Mouse (Mus musculus) myocyte (in vitro differentiated cells): Measurements from ENCODE around the gene Cdc5l. TPM values are rescaled to one million over a fixed set of nuclear protein-coding genes. Genes with fewer than 3 reads are reported as not detected.
A peak's percentile ranks its signal among the peaks of the same experiment; 100 is the strongest.

Source experiments
- H3K27me3 ChIP-seq: one replicate; pipeline ENCODE4 v1.6.1; 2011; ENCODE audit not compliant: control insufficient read depth, insufficient read depth, insufficient read length
- H3K36me3 ChIP-seq: one replicate; pipeline ENCODE4 v1.6.1; 2011; ENCODE audit not compliant: control insufficient read depth, insufficient read depth
- H3K4me2 ChIP-seq: one replicate; pipeline ENCODE4 v1.6.1; 2011; ENCODE audit warnings: low read depth, control low read depth
- H3K4me3 ChIP-seq: one replicate; pipeline ENCODE4 v1.5.1; 2011; ENCODE audit warnings: mild to moderate bottlenecking, control low read depth, moderate library complexity
- H3K79me2 ChIP-seq: one replicate; pipeline ENCODE4 v1.6.1; 2011; ENCODE audit not compliant: control insufficient read depth, insufficient read depth
- H3ac ChIP-seq: one replicate; pipeline ENCODE4 v1.6.1; 2011; ENCODE audit not compliant: control insufficient read depth, insufficient read length
- CEBPB ChIP-seq: IDR thresholded peaks from 2 replicates; pipeline ENCODE4 v1.6.1; 2011; ENCODE audit warnings: mild to moderate bottlenecking, moderate library complexity; ENCODE audit not compliant: poor library complexity, insufficient read depth, severe bottlenecking
- E2F4 ChIP-seq: IDR thresholded peaks from one replicate; pipeline ENCODE4 v1.6.1; 2011; ENCODE audit warnings: mild to moderate bottlenecking, control low read depth, moderate library complexity; ENCODE audit not compliant: insufficient read depth
- MAX ChIP-seq: IDR thresholded peaks from one replicate; pipeline ENCODE4 v1.6.1; 2011; ENCODE audit warnings: low read depth, mild to moderate bottlenecking, control low read depth
- MYOD1 ChIP-seq, 3 experiments: IDR thresholded peaks; one replicate each; pipeline ENCODE4 v1.6.1; 2011; ENCODE audit warnings: control low read depth in 2 of 3, low read depth in 2 of 3, mild to moderate bottlenecking in 2 of 3, moderate library complexity in 1 of 3; ENCODE audit not compliant: insufficient read length in 2 of 3, control insufficient read depth in 1 of 3
- MYOG ChIP-seq, 3 experiments: IDR thresholded peaks; one replicate each; pipeline ENCODE4 v1.6.1; 2011; ENCODE audit warnings: control low read depth in 2 of 3, low read depth in 2 of 3, mild to moderate bottlenecking in 2 of 3; ENCODE audit not compliant: insufficient read length in 2 of 3, control insufficient read depth in 1 of 3, insufficient read depth in 1 of 3
- POLR2A ChIP-seq: IDR thresholded peaks from one replicate; pipeline ENCODE4 v1.6.1; 2011; ENCODE audit warnings: low read depth, mild to moderate bottlenecking, control low read depth, moderate library complexity; ENCODE audit not compliant: insufficient read length
- POLR2AphosphoS2 ChIP-seq: IDR thresholded peaks from one replicate; pipeline ENCODE4 v1.6.1; 2011; ENCODE audit warnings: low read depth, control low read depth; ENCODE audit not compliant: insufficient read length
- REST ChIP-seq: IDR thresholded peaks from one replicate; pipeline ENCODE4 v1.6.1; 2011; ENCODE audit warnings: mild to moderate bottlenecking, control low read depth, moderate library complexity; ENCODE audit not compliant: insufficient read depth, insufficient read length
- SRF ChIP-seq: IDR thresholded peaks from one replicate; pipeline ENCODE4 v1.6.1; 2011; ENCODE audit warnings: low read depth; ENCODE audit not compliant: control insufficient read depth, insufficient read length
- TCF12 ChIP-seq: IDR thresholded peaks from one replicate; pipeline ENCODE4 v1.6.1; 2011; ENCODE audit warnings: mild to moderate bottlenecking, control low read depth; ENCODE audit not compliant: poor library complexity, insufficient read depth, severe bottlenecking
- TCF3 ChIP-seq: IDR thresholded peaks from one replicate; pipeline ENCODE4 v1.6.1; 2011; ENCODE audit warnings: low read depth, control low read depth; ENCODE audit not compliant: insufficient read length
- USF1 ChIP-seq: IDR thresholded peaks from one replicate; pipeline ENCODE4 v1.6.1; 2011; ENCODE audit warnings: low read depth, mild to moderate bottlenecking, control low read depth, moderate library complexity
- polyA plus RNA-seq: library from polyadenylated mRNA; unstranded; fragments of >200 nt; fragmentation: generic; extraction: Trizol; gene quantifications from one replicate; pipeline ENCODE4 v1.2.1, GENCODE M21; 2012; ENCODE audit warnings: missing spikeins

The Cdc5l gene
- polyA plus RNA-seq, 1 experiment, result 26.8 TPM

GRCm38 (mm10) chr17:45474146-45474545 is 40.6 kb upstream of the Cdc5l start:
- no peak for TF ChIP-seq POLR2AphosphoS2
- TF ChIP-seq SRF, result no peak
- TF ChIP-seq TCF12, result no peak
- TF ChIP-seq CEBPB, result no peak
- H3ac ChIP-seq, result no peak overlapping the region
- H3K79me2 ChIP-seq, result no peaks in the 10 kb centered on the region
- H3K4me3 ChIP-seq, result peak overlapping the region; percentile 22
- H3K27me3 ChIP-seq, result peaks cover 8% of the 10 kb centered on the region
- peak overlapping the region; percentile 72 for H3K4me2 ChIP-seq
- no peaks in the 10 kb centered on the region for H3K36me3 ChIP-seq

- H3K4me2 ChIP-seq, result no peak overlapping the region
- no peaks in the 10 kb centered on the region for H3K36me3 ChIP-seq
- no peak overlapping the region for H3K4me3 ChIP-seq
- TF ChIP-seq POLR2AphosphoS2, result no peak
- TF ChIP-seq E2F4, result no peak
- no peak for TF ChIP-seq TCF3
- TF ChIP-seq POLR2A, result no peak
- no peaks in the 10 kb centered on the region for H3K79me2 ChIP-seq
- H3K27me3 ChIP-seq, result peaks cover 8% of the 10 kb centered on the region
- no peak overlapping the region for H3ac ChIP-seq
Measured at GRCm38 (mm10) chr17:45473667-45474066, 40.1 kb upstream of the Cdc5l start.

DNA sequence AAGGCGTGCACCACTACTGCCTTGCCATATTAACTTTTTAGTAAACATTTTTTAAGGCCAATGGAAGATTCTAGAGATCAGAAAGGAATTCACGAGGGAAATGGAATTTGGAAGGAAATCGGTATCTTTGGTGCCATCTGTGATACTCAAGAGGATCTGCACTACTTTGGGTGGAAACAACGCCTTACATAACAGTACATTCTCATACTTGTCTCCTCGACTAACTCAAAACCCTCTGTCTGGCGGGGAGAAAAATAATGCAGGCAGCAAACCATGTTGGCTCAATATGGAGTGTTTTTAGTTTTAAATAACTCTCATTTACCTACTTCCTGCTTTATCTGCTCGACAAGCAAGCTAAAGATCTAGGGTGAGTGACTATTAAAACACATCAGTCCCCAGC is 37.2 kb upstream of the Cdc5l start:
- no peak overlapping the region for H3K4me3 ChIP-seq
- TF ChIP-seq POLR2A (no peak), USF1 (no peak), CEBPB (no peak), MAX (no peak), TCF12 (no peak), E2F4 (no peak), TCF3 (no peak), POLR2AphosphoS2 (no peak), REST (no peak), MYOG (IDR thresholded peaks at IDR 0.05; ENCODE audit: control insufficient read depth in 1 of 3, insufficient read depth in 1 of 3, insufficient read length in 2 of 3, low read depth in 2 of 3) (no peak), MYOD1 (IDR thresholded peaks at IDR 0.05; ENCODE audit: control insufficient read depth in 1 of 3, insufficient read length in 2 of 3, low read depth in 2 of 3) (no peak), SRF (no peak)

GRCm38 (mm10) chr17:45468302-45468701 is 34.8 kb upstream of the Cdc5l start:
- Histone ChIP-seq H3K79me2 (no peaks in the 10 kb centered on the region), H3ac (no peak overlapping the region), H3K27me3 (peaks cover 4% of the 10 kb centered on the region), H3K4me3 (no peak overlapping the region), H3K4me2 (no peak overlapping the region), H3K36me3 (no peaks in the 10 kb centered on the region)
- TF ChIP-seq MYOD1 (IDR thresholded peaks at IDR 0.05; ENCODE audit: control insufficient read depth in 1 of 3, insufficient read length in 2 of 3, low read depth in 2 of 3), result no peak
- no peak for TF ChIP-seq CEBPB
- no peak for TF ChIP-seq SRF
- no peak for TF ChIP-seq POLR2AphosphoS2
- no peak for TF ChIP-seq POLR2A
- TF ChIP-seq TCF12, result no peak
- TF ChIP-seq MYOG (IDR thresholded peaks at IDR 0.05; ENCODE audit: control insufficient read depth in 1 of 3, insufficient read depth in 1 of 3, insufficient read length in 2 of 3, low read depth in 2 of 3), result no peak
- TF ChIP-seq USF1, result no peak

More for the DNA sequence above, 37.2 kb upstream of the Cdc5l start:
- peaks cover 4% of the 10 kb centered on the region for H3K27me3 ChIP-seq
- H3K79me2 ChIP-seq, result no peaks in the 10 kb centered on the region
- no peaks in the 10 kb centered on the region for H3K36me3 ChIP-seq
- H3K4me2 ChIP-seq, result no peak overlapping the region
- no peak overlapping the region for H3ac ChIP-seq

GRCm38 (mm10) chr17:45466701-45467100 is 33.2 kb upstream of the Cdc5l start:
- Histone ChIP-seq H3K27me3 (no peaks in the 10 kb centered on the region), H3K4me3 (no peak overlapping the region), H3K4me2 (no peak overlapping the region), H3K79me2 (no peaks in the 10 kb centered on the region), H3K36me3 (no peaks in the 10 kb centered on the region), H3ac (no peak overlapping the region)
- TF ChIP-seq USF1, result no peak
- TF ChIP-seq CEBPB, result no peak
- TF ChIP-seq MAX, result no peak
- no peak for TF ChIP-seq TCF12
- no peak for TF ChIP-seq MYOG (IDR thresholded peaks at IDR 0.05; ENCODE audit: control insufficient read depth in 1 of 3, insufficient read depth in 1 of 3, insufficient read length in 2 of 3, low read depth in 2 of 3)
- TF ChIP-seq POLR2AphosphoS2, result no peak
- TF ChIP-seq POLR2A, result no peak
- no peak for TF ChIP-seq TCF3
